Mouse (Mus musculus): ENCODE results near the gene Syn3. TPM values are rescaled to one million over a fixed set of nuclear protein-coding genes. Genes with fewer than 3 reads are reported as not detected.

Syn3 gene
- polyA plus RNA-seq, 1 experiment: 3.3 TPM

DNA sequence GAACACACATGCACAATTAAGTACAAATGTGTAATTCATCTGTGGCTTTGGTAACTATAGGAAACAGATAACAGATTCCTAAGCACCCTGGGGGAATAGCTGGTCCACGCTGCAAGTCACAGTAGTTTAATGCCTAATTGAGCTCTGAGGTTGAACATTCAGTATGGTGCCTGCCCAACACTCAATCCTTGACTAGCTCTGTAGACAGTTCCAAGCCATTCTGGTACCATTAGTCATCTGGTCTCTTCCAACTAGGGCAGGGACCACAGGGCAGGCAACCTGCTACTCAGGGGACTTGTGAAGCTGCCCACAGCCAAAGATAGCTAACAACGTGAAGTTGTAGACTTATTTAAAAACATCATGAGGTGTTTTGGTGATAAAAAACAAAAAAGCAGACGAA, 241.7 kb downstream of the Syn3 start:
- Histone ChIP-seq H3K4me1 (ENCODE audit: control insufficient read depth, insufficient read depth, low read length) (no peaks in the 10 kb centered on the region), H3K27ac (ENCODE audit: insufficient read depth, low read depth, low read length) (no peak overlapping the region), H3K27me3 (replicated peaks; ENCODE audit: control insufficient read depth, insufficient read depth, low read length) (no peaks in the 10 kb centered on the region), H3K36me3 (ENCODE audit: control insufficient read depth, insufficient read depth, low read length) (no peaks in the 10 kb centered on the region), H3K4me3 (ENCODE audit: insufficient read depth, low read depth, low read length) (no peak overlapping the region)
- no peak for TF ChIP-seq CTCF (conservative IDR thresholded peaks at IDR 0.05; ENCODE audit: insufficient read depth, insufficient read length, low read depth, low read length)
- TF ChIP-seq POLR2A (IDR thresholded peaks at IDR 0.05; ENCODE audit: low read depth, low read length): no peak
- 90% methylated on average over 3 of the region's 3 CpGs for WGBS
- DNase-seq: no peak

DNA sequence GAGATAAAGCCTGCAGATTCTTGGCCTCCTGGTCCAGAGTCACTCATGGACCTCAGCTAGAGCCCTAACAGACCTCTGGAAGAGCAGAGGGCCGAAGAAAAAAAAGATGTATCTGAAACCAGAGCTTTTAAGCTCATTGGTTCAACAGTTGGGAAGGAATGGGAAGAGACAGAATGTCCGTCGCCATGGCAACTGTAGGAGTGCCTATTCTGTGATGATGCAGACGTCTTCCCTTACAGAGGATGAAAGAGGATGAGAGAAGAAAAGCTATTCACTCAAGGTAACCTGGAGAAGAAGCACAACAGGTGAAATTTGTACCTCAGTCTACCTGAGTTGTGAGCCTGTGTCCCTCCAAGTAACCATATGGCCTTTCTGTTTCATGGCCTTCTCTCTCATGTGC, 242.5 kb downstream of the Syn3 start:
- TF ChIP-seq CTCF (conservative IDR thresholded peaks at IDR 0.05; ENCODE audit: insufficient read depth, insufficient read length, low read depth, low read length) (no peak), POLR2A (IDR thresholded peaks at IDR 0.05; ENCODE audit: low read depth, low read length) (no peak)
- H3K36me3 ChIP-seq (ENCODE audit: control insufficient read depth, insufficient read depth, low read length): no peaks in the 10 kb centered on the region
- no peak overlapping the region for H3K4me3 ChIP-seq (ENCODE audit: insufficient read depth, low read depth, low read length)
- DNase-seq: no peak
- no peaks in the 10 kb centered on the region for H3K4me1 ChIP-seq (ENCODE audit: control insufficient read depth, insufficient read depth, low read length)
- WGBS: 79% methylated on average over 4 of the region's 4 CpGs
- H3K27me3 ChIP-seq (replicated peaks; ENCODE audit: control insufficient read depth, insufficient read depth, low read length): no peaks in the 10 kb centered on the region
- H3K27ac ChIP-seq (ENCODE audit: insufficient read depth, low read depth, low read length): no peak overlapping the region

DNA sequence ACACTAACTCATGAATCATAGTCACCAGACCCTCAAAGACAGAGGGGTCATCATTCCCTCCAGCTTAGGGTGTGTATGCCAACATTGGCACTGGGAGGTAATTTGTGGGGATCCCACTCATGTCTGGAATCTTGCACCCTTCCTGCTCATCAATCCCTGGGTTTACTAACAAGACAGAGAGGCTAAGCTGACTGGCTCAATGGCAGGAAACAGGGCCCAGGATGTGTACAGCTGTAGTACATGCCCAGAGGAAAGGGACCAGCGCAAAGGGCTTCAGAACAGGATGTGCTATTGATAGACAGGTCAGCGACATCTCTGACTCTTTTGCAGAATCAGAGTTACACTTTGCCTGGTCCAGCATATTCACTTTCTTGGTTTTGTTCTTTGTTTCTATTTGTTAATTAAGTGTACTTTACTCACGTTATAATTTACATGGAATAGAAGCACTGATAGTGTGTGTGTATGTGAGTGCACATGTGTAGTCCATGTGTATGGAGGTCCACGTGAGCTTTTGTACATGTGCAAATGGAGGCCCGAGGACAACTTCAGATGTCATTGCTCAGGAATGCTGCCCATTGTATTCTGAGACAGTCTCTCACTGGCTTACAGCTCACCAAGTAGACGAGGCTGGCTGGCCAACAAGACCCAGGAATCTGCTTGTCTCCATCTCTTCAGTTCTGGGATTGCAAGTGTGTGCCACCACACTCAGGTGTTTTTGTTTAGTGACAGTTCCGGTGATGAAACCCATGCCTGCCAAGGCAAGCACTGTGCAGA, 248.4 kb downstream of the Syn3 start:
- TF ChIP-seq POLR2A (IDR thresholded peaks at IDR 0.05; ENCODE audit: low read depth, low read length): no peak
- no peak for TF ChIP-seq CTCF (conservative IDR thresholded peaks at IDR 0.05; ENCODE audit: insufficient read depth, insufficient read length, low read depth, low read length)
- Histone ChIP-seq H3K36me3 (ENCODE audit: control insufficient read depth, insufficient read depth, low read length) (no peaks in the 10 kb centered on the region), H3K4me1 (ENCODE audit: control insufficient read depth, insufficient read depth, low read length) (0 out of 2 replicates have a peak, but pooled peaks cover 2% of the 10 kb centered on the region), H3K27me3 (replicated peaks; ENCODE audit: control insufficient read depth, insufficient read depth, low read length) (no peaks in the 10 kb centered on the region), H3K27ac (ENCODE audit: insufficient read depth, low read depth, low read length) (no peak overlapping the region), H3K4me3 (ENCODE audit: insufficient read depth, low read depth, low read length) (no peak overlapping the region)
- no peak for DNase-seq
- WGBS: 78% methylated on average over 7 of the region's 7 CpGs

DNA sequence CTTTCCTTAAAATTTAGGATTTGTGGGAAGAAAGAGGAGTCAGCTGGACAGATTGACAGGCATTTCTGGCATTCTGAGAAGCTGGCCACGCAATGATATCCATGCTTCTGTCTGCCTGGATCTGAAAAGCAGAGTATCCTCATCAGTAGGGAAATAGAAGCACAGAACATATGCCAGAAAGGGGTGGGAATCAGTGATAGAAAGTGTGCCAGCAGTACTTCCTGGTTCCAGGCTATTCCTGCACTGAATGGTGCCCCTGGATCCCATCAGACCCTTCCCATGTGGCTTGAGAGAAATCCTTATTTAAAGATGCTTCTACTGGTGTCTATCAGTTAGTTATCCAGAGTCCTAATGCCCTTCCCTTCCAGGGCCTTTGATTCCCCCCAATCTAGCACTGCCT, 249.4 kb downstream of the Syn3 start:
- TF ChIP-seq CTCF (conservative IDR thresholded peaks at IDR 0.05; ENCODE audit: insufficient read depth, insufficient read length, low read depth, low read length): no peak
- no peak for TF ChIP-seq POLR2A (IDR thresholded peaks at IDR 0.05; ENCODE audit: low read depth, low read length)
- 0 out of 2 replicates have a peak, but pooled peaks cover 2% of the 10 kb centered on the region for H3K4me1 ChIP-seq (ENCODE audit: control insufficient read depth, insufficient read depth, low read length)
- 94% methylated on average over 1 of the region's 1 CpGs for WGBS

DNA sequence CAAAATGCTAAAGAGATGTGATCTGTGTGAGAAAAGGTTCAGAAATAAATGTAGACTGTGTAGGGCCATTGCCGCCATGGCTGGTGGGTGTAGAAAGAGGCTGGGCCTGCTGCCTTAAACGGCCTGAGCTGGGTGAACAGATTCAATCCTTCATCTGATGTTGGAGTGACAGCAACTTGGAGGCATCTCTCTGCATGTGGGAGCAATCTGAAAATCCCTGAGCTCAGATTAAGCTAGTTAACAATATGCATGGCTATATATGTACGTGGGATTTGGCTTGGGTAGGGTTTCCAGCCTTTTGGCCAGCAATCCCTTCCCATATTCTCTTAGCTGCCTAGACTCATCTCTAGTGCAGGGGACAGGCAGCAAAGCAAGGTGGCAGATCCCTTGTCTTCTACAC, 249.9 kb downstream of the Syn3 start:
- 93% methylated on average over 3 of the region's 3 CpGs for WGBS
- H3K36me3 ChIP-seq (ENCODE audit: control insufficient read depth, insufficient read depth, low read length): no peaks in the 10 kb centered on the region
- H3K4me1 ChIP-seq (ENCODE audit: control insufficient read depth, insufficient read depth, low read length): 0 out of 2 replicates have a peak, but pooled peaks cover 2% of the 10 kb centered on the region
- H3K27ac ChIP-seq (ENCODE audit: insufficient read depth, low read depth, low read length): no peak overlapping the region
- TF ChIP-seq POLR2A (IDR thresholded peaks at IDR 0.05; ENCODE audit: low read depth, low read length) (no peak), CTCF (conservative IDR thresholded peaks at IDR 0.05; ENCODE audit: insufficient read depth, insufficient read length, low read depth, low read length) (no peak)
- DNase-seq: no peak
- no peak overlapping the region for H3K4me3 ChIP-seq (ENCODE audit: insufficient read depth, low read depth, low read length)
- no peaks in the 10 kb centered on the region for H3K27me3 ChIP-seq (replicated peaks; ENCODE audit: control insufficient read depth, insufficient read depth, low read length)

More for the DNA sequence above, 249.4 kb downstream of the Syn3 start:
- no peak overlapping the region for H3K27ac ChIP-seq (ENCODE audit: insufficient read depth, low read depth, low read length)
- no peak for DNase-seq
- H3K27me3 ChIP-seq (replicated peaks; ENCODE audit: control insufficient read depth, insufficient read depth, low read length): no peaks in the 10 kb centered on the region
- no peak overlapping the region for H3K4me3 ChIP-seq (ENCODE audit: insufficient read depth, low read depth, low read length)
- no peaks in the 10 kb centered on the region for H3K36me3 ChIP-seq (ENCODE audit: control insufficient read depth, insufficient read depth, low read length)

DNA sequence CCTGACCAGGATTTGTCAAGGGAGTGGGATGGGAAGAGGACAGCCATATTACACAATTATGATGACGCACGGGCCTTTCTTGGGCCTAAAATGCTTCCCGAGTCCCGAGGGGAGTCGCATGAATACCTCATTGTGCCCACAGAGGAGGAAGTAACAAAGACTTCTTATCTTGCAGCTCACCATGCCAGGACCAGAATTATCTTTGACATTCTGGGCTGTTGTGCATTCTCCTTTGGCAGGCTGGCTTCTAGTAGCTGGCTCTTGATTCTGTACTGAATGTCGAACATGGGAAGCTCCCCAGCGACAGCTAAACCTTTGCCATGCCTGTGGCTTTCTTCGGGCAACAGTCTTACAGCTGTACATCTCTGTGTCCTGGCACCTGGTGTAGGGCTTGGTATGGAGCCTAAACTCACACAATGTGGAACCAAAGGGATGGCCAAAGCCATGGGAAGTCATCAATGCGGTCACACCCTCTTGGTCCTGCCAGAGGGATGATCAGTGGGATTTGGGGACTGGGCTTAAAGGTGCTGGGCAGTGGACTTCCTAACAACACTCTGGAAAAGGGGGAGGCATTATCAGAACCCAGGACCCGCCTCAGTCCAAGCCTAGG, 250.5 kb downstream of the Syn3 start:
- Histone ChIP-seq H3K4me3 (ENCODE audit: insufficient read depth, low read depth, low read length) (no peak overlapping the region), H3K27me3 (replicated peaks; ENCODE audit: control insufficient read depth, insufficient read depth, low read length) (no peaks in the 10 kb centered on the region), H3K27ac (ENCODE audit: insufficient read depth, low read depth, low read length) (no peak overlapping the region), H3K36me3 (ENCODE audit: control insufficient read depth, insufficient read depth, low read length) (no peaks in the 10 kb centered on the region), H3K4me1 (ENCODE audit: control insufficient read depth, insufficient read depth, low read length) (0 out of 2 replicates have a peak, but pooled peaks cover 2% of the 10 kb centered on the region)
- 96% methylated on average over 10 of the region's 10 CpGs for WGBS
- TF ChIP-seq POLR2A (IDR thresholded peaks at IDR 0.05; ENCODE audit: low read depth, low read length): no peak
- no peak for TF ChIP-seq CTCF (conservative IDR thresholded peaks at IDR 0.05; ENCODE audit: insufficient read depth, insufficient read length, low read depth, low read length)
- DNase-seq: no peak

DNA sequence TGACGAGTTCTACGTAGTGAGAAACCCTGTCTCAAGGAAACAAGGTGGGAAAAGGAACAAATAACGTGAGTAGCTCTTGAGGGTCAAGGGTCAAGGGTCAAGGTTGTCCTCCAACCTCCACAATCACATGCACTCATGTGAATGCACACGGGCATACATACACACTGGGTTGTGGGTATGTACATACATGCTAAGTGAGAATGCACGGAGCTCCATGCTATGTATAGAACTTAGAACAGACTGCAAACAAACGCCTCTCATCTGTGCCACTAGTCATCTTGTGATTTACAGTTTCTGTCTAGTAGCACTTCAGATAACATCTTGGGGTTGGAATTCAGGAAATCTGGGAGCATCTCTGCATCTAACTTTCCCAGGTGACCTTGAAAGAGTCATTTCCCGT, 253.3 kb downstream of the Syn3 start:
- WGBS: 84% methylated on average over 7 of the region's 7 CpGs

More for the DNA sequence above, 253.3 kb downstream of the Syn3 start:
- Histone ChIP-seq H3K36me3 (ENCODE audit: control insufficient read depth, insufficient read depth, low read length) (no peaks in the 10 kb centered on the region), H3K4me3 (ENCODE audit: insufficient read depth, low read depth, low read length) (no peak overlapping the region), H3K27ac (ENCODE audit: insufficient read depth, low read depth, low read length) (no peak overlapping the region), H3K27me3 (replicated peaks; ENCODE audit: control insufficient read depth, insufficient read depth, low read length) (no peaks in the 10 kb centered on the region), H3K4me1 (ENCODE audit: control insufficient read depth, insufficient read depth, low read length) (0 out of 2 replicates have a peak, but pooled peaks cover 2% of the 10 kb centered on the region)
- TF ChIP-seq CTCF (conservative IDR thresholded peaks at IDR 0.05; ENCODE audit: insufficient read depth, insufficient read length, low read depth, low read length): no peak
- no peak for TF ChIP-seq POLR2A (IDR thresholded peaks at IDR 0.05; ENCODE audit: low read depth, low read length)
- DNase-seq: no peak
